Mouse (Mus musculus) hindbrain, postnatal 0 days (tissue): Measurements from ENCODE around the gene Schip1. TPM values are rescaled to one million over a fixed set of nuclear protein-coding genes. Genes with fewer than 3 reads are reported as not detected.
A peak's percentile ranks its signal among the peaks of the same experiment; 100 is the strongest.

Source experiments
- ATAC-seq: fragments of 200-750 bp; cut with Nextera tagmentation; 2 replicates; pipeline ENCODE4 v1.8.0; 2017; ENCODE audit warnings: mild to moderate bottlenecking, moderate TSS enrichment, moderate library complexity
- DNase-seq: peaks from one replicate; pipeline ENCODE4 v3.0.0-alpha.2; 2015; ENCODE audit warnings: low spot score
- H3K27ac ChIP-seq: fragments of 300-500 bp; sonication (generic); 2 replicates; pipeline ENCODE4 v1.5.1; 2014; ENCODE audit warnings: mild to moderate bottlenecking
- H3K27me3 ChIP-seq: fragments of 300-500 bp; sonication (generic); 2 replicates; pipeline ENCODE4 v1.6.1; 2014; ENCODE audit warnings: low read length, mixed read lengths; ENCODE audit not compliant: insufficient read depth
- H3K36me3 ChIP-seq: fragments of 300-500 bp; sonication (generic); 2 replicates; pipeline ENCODE4 v1.6.1; 2014; ENCODE audit warnings: low read length, mixed read lengths; ENCODE audit not compliant: insufficient read depth
- H3K4me1 ChIP-seq: fragments of 300-500 bp; sonication (generic); 2 replicates; pipeline ENCODE4 v1.6.1; 2014; ENCODE audit warnings: antibody characterized with exemption, low read length, mixed read lengths; ENCODE audit not compliant: insufficient read depth
- H3K4me2 ChIP-seq: fragments of 300-500 bp; sonication (generic); 2 replicates; pipeline ENCODE4 v1.6.1; 2014; ENCODE audit warnings: low read depth, mild to moderate bottlenecking, low read length, moderate library complexity, mixed read lengths
- H3K4me3 ChIP-seq: fragments of 300-500 bp; sonication (generic); 2 replicates; pipeline ENCODE4 v1.5.1; 2014; ENCODE audit warnings: low read length
- H3K9ac ChIP-seq: fragments of 300-500 bp; sonication (generic); replicated peaks from 2 replicates; pipeline ENCODE4 v1.6.1; 2014; ENCODE audit warnings: mild to moderate bottlenecking, low read length, moderate library complexity, mixed read lengths
- H3K9me3 ChIP-seq: fragments of 300-500 bp; sonication (generic); 2 replicates; pipeline ENCODE4 v1.6.1; 2016; ENCODE audit warnings: low read length, mixed read lengths
- CTCF ChIP-seq: IDR thresholded peaks from 2 replicates; pipeline ENCODE4 v1.5.1; 2016; ENCODE audit warnings: antibody characterized with exemption, control low read depth, low read depth
- WGBS: fragments of 180-500 bp; shearing (Covaris S2); extraction: QIAGEN DNeasy Blood & Tissue Kit; methylation state at CpG from one replicate; pipeline ENCODE4 v1.1.7; 2014; 5-methylcytosine and 5-hydroxymethylcytosine counted together
- polyA plus RNA-seq: library from polyadenylated mRNA; unstranded; fragments of >200 nt; fragmentation: Nextera tagmentation; extraction: Ambion mirVana; gene quantifications from 2 replicates; pipeline ENCODE4 v1.2.1, GENCODE M21; 2015
- total RNA-seq: library from RNA; depleted of rRNA; stranded (reverse); fragments of >200 nt; gene quantifications from 2 replicates; pipeline ENCODE4 v1.2.3, GENCODE M21; 2014

Gene Schip1
- total and polyA plus RNA-seq, 2 experiments from 2014 or later: 94.3 to 163 TPM

- Histone ChIP-seq H3K4me3 (no peak overlapping the region), H3K9ac (no peak overlapping the region), H3K4me2 (no peak overlapping the region), H3K27me3 (no peaks in the 10 kb centered on the region), H3K4me1 (no peaks in the 10 kb centered on the region), H3K27ac (no peak overlapping the region), H3K9me3 (no peaks in the 10 kb centered on the region), H3K36me3 (no peaks in the 10 kb centered on the region)
- ATAC-seq: no peak
- TF ChIP-seq CTCF: no peak
- DNase-seq: no peak
- 66% methylated on average over 7 of the region's 7 CpGs for WGBS
Observed at GRCm38 (mm10) chr3:68506769-68507318, 442.2 kb downstream of the Schip1 start.

GRCm38 (mm10) chr3:68508629-68509028 lies 444.0 kb downstream of the Schip1 start:
- H3K27ac ChIP-seq: no peak overlapping the region
- no peak overlapping the region for H3K9ac ChIP-seq
- no peak for TF ChIP-seq CTCF
- H3K36me3 ChIP-seq: no peaks in the 10 kb centered on the region
- H3K4me3 ChIP-seq: no peak overlapping the region
- peak; percentile 47 for DNase-seq
- H3K27me3 ChIP-seq: no peaks in the 10 kb centered on the region
- 39% methylated on average over 6 of the region's 6 CpGs for WGBS
- H3K4me2 ChIP-seq: no peak overlapping the region
- H3K9me3 ChIP-seq: no peaks in the 10 kb centered on the region
- H3K4me1 ChIP-seq: no peaks in the 10 kb centered on the region
- ATAC-seq: 0 out of 2 replicates have a peak, but pooled peaks have one; percentile 29

- no peak overlapping the region for H3K27ac ChIP-seq
- WGBS: 84% methylated on average over 5 of the region's 5 CpGs
- no peak for DNase-seq
- no peak overlapping the region for H3K4me2 ChIP-seq
- TF ChIP-seq CTCF: no peak
- no peaks in the 10 kb centered on the region for H3K4me1 ChIP-seq
- ATAC-seq: no peak
- no peak overlapping the region for H3K4me3 ChIP-seq
- no peak overlapping the region for H3K9ac ChIP-seq
- H3K36me3 ChIP-seq: no peaks in the 10 kb centered on the region
- no peaks in the 10 kb centered on the region for H3K9me3 ChIP-seq
- no peaks in the 10 kb centered on the region for H3K27me3 ChIP-seq
Observed at GRCm38 (mm10) chr3:68510872-68511271, 446.3 kb downstream of the Schip1 start.

- no peak for DNase-seq
- no peaks in the 10 kb centered on the region for H3K27me3 ChIP-seq
- H3K4me1 ChIP-seq: no peaks in the 10 kb centered on the region
- no peak overlapping the region for H3K9ac ChIP-seq
- no peak overlapping the region for H3K27ac ChIP-seq
- H3K9me3 ChIP-seq: no peaks in the 10 kb centered on the region
- H3K4me2 ChIP-seq: no peak overlapping the region
- H3K36me3 ChIP-seq: no peaks in the 10 kb centered on the region
- WGBS: 77% methylated on average over 4 of the region's 4 CpGs
- ATAC-seq: no peak
- H3K4me3 ChIP-seq: no peak overlapping the region
- TF ChIP-seq CTCF: no peak
Observed at GRCm38 (mm10) chr3:68511744-68512143, 447.1 kb downstream of the Schip1 start.

GRCm38 (mm10) chr3:68512327-68512726 lies 447.7 kb downstream of the Schip1 start:
- no peak overlapping the region for H3K27ac ChIP-seq
- no peaks in the 10 kb centered on the region for H3K27me3 ChIP-seq
- 77% methylated on average over 11 of the region's 11 CpGs for WGBS
- no peaks in the 10 kb centered on the region for H3K9me3 ChIP-seq
- no peak for ATAC-seq
- H3K4me3 ChIP-seq: no peak overlapping the region
- no peak overlapping the region for H3K9ac ChIP-seq
- no peak overlapping the region for H3K4me2 ChIP-seq
- peak; percentile 18 for DNase-seq
- H3K4me1 ChIP-seq: no peaks in the 10 kb centered on the region
- TF ChIP-seq CTCF: no peak
- no peaks in the 10 kb centered on the region for H3K36me3 ChIP-seq

- Histone ChIP-seq H3K4me3 (no peak overlapping the region), H3K27me3 (no peaks in the 10 kb centered on the region), H3K27ac (peak overlapping the region; percentile 12; the same call in 1 of the 2 replicates), H3K36me3 (no peaks in the 10 kb centered on the region), H3K9me3 (no peaks in the 10 kb centered on the region), H3K4me1 (no peaks in the 10 kb centered on the region), H3K4me2 (no peak overlapping the region), H3K9ac (no peak overlapping the region)
- WGBS: 43% methylated on average over 7 of the region's 7 CpGs
- no peak for TF ChIP-seq CTCF
- DNase-seq: peak; percentile 50
- peak; percentile 80 for ATAC-seq
Observed at GRCm38 (mm10) chr3:68513340-68514119, 448.9 kb downstream of the Schip1 start.

GRCm38 (mm10) chr3:68514120-68514497 lies 449.5 kb downstream of the Schip1 start:
- TF ChIP-seq CTCF: no peak
- Histone ChIP-seq H3K4me2 (no peak overlapping the region), H3K27ac (no peak overlapping the region), H3K4me3 (no peak overlapping the region), H3K9ac (no peak overlapping the region), H3K36me3 (no peaks in the 10 kb centered on the region), H3K27me3 (no peaks in the 10 kb centered on the region), H3K9me3 (no peaks in the 10 kb centered on the region), H3K4me1 (no peaks in the 10 kb centered on the region)
- peak; percentile 61 for ATAC-seq
- peak; percentile 26 for DNase-seq
- 53% methylated on average over 3 of the region's 3 CpGs for WGBS
